Mouse (Mus musculus): Measurements from ENCODE around the gene Fgf14. TPM values are rescaled to one million over a fixed set of nuclear protein-coding genes. Genes with fewer than 3 reads are reported as not detected.
"Not testable (repeated sequence)": the region's sequence is repeated elsewhere in the genome, so short reads cannot be mapped to it uniquely, and the experiment has no call there.

The Fgf14 gene
- total RNA-seq, 2 experiments from 2014 or later, result not detected

DNA sequence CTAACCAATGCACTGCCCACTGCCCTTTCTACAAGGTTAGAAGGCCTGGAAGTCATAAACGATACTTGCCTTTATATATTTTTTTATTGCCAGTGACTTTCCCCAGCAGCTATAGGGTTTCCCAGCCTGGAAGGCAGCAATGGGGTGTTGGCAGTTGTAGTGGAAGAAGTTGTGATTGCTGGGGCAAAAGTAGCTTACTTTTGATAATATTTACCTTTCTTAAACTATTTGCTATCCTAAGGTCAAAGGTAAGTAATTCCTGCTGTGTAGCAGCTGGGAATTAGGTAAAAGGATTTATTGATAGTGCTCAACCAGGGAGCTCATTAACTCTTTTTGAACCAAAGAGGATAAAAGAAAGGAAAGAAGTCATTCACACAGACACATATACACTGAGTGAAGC, 164.9 kb downstream of the Fgf14 start:
- ATAC-seq (replicated peaks; ENCODE audit: low FRiP score, low TSS enrichment, poor library complexity, severe bottlenecking), result no peak

DNA sequence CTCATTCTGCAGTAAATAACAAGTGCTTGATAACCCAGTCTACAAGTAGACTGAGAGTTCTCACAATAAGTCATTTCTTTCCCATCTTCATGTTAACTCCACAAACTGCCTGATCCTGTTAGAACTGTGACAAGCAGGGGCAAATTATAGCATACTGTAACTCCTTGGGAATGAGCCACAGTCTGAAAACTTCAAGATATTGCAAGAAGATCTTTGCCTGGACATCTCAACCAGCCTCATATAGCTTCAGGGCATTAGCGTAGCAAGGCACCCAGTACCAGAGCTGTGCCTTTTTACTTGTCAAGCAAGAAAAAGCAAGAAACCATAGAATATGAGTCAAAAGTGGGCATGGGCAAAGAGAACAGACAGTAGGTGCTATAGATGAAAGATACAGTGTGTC, 188.0 kb downstream of the Fgf14 start:
- ATAC-seq (replicated peaks; ENCODE audit: low FRiP score, low TSS enrichment, poor library complexity, severe bottlenecking), result no peak

DNA sequence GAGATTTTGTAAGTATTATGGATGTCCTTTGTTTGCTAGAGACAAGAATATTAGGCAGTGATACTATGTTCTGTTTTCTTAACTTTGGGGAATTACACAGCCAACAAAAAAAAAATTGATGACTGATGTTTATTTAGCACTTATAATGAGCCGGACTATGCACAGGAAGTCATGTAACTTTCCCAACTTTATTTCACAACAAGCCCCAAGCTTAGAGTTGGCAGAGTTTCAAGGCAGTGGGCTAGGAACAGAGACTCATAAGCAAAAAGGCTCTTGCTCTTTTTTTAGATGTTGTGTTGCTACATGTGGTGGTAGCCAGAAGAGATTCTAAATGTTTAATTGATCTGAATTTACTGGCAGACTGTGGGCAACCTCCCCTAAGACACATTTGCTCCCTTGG, 191.7 kb downstream of the Fgf14 start:
- no peak for ATAC-seq (replicated peaks; ENCODE audit: low FRiP score, low TSS enrichment, poor library complexity, severe bottlenecking)

DNA sequence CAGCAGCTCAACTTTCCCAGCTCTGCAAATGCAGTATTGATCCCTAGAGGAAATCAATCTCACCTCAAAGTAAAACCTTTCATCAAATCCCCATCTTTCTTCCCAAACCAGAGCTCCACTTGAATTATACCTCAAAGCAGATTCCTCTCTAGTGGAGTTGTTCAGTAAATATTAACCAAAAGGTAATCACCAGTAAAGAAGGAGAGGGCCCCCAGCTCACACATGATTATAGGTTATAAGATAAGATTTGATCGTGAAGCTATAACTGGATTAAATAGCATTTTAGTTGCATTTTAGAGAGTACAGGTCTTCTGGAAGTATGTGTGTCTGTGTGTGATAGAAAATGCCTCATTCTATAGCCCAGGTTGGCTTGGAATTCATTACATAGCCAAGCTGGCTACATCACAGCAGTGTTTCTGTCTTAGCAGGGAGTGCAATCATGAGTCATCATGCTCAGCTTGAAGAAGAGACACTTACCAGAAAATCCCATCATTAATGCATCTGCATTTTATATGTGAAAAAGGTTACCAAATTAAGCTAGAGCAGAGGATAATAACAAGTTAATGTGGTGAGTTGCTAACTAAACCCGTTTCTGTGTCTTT, 202.8 kb downstream of the Fgf14 start:
- no peak for ATAC-seq (replicated peaks; ENCODE audit: low FRiP score, low TSS enrichment, poor library complexity, severe bottlenecking)

DNA sequence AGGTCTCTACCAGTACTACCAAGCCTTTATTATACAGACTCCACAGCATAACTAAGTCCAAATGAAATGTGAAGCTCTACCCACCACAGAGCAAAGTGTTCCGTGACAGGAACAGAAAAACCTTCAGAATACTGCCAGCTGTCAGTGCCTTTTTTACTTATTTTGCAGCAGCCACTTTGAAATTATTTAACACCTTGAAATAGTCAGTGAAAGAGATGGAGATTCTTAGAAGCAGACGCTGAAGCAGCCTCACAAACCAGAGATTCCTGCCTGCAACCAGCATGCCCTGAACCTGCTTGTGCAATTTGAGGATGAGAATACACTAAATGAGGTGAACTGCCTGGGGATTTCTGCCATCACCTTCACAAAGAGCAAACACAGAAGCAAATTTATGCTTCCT, 206.0 kb downstream of the Fgf14 start:
- ATAC-seq (replicated peaks; ENCODE audit: low FRiP score, low TSS enrichment, poor library complexity, severe bottlenecking), result no peak

DNA sequence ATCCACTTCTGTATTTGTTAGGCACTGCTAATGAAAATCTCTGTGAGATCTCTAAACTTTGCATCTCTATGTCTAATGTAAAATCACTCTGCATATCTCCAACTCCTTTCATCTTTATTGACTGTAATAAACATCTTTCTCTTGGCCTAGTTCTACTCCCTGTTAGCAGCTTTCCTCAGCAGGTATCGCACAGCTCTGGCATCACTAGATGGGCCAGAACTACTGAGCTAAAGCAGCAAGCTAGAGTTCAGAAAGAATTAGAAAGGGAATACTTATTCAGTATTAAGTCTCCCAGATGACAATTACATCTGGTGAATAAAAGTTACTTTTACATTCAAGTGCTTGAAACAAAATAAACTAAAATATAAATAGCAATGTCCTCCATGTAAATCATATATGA, 221.8 kb downstream of the Fgf14 start:
- no peak for ATAC-seq (replicated peaks; ENCODE audit: low FRiP score, low TSS enrichment, poor library complexity, severe bottlenecking)

DNA sequence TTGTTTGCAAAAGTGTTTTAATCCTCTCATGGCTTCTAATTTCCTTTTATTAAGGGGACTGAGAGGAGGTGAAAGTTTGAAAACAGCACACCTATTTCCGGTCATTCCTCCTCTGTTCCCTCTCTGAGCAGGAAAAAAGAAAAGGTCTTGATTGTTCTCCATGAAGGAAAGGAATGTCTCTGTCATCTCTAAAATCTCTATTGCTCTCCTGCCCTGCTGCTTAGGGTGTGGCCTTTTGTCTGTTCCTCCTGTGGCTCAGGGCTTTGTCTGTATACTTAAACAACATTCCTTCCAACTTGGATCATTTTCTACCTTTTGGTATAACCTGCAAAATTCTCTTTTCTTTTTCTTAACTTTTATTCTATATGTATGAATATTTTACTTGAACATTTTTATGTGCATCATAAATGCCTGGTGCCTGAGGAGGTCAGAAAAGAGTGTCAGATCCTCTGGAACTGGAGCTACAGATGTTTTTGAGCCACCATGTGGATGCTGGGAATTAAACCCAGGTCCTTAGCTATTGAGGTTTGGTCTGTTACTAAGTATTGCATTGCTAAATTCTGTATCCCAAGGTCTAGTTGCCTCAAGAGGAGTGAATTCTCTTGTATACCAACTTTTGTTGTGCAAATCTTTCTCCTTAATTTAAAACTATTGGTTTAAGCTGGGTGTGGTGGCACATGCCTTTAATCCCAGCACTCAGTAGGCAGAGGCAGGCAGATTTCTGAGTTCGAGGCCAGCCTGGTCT, 230.7 kb downstream of the Fgf14 start:
- no peak for ATAC-seq (replicated peaks; ENCODE audit: low FRiP score, low TSS enrichment, poor library complexity, severe bottlenecking)

DNA sequence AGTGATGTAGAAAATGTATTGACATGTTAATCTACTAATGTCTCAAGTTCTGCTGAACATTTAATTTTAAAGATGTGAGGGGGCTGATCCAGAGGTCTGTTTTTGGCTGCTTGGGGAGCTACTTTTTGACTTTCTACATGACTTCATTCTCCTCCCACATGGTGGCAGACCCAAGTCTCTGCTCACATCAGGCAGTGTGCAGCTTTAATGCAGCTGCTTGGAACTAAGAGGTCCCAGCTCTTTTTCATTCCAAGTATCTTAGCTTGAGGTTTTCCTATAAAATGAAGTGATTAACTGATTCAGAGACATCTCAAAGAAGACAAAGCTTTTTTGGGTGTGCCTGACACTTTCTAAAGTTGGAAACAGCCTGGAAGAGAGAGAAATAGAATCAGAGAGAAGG, 232.1 kb downstream of the Fgf14 start:
- no peak for ATAC-seq (replicated peaks; ENCODE audit: low FRiP score, low TSS enrichment, poor library complexity, severe bottlenecking)

DNA sequence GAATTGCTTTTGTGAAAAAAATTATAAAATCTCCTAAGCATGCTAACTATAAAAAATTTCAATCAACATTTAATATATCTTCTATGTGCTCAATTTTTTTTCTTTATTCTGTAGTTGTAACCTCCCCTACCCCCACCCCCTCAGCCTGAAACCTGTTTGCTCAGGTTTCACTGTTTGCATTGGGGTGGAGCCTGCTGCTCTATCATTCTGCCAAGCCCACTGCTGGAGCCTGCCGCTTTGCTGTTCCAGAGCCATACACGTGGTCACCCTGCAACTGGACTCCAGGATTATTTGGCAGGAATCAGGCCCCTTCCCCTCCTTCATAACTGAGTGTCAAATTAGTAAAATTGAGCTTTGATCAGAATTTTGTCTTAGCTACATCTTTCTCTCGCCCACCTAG, 237.6 kb downstream of the Fgf14 start:
- ATAC-seq (replicated peaks; ENCODE audit: low FRiP score, low TSS enrichment, poor library complexity, severe bottlenecking), result not testable (repeated sequence)

DNA sequence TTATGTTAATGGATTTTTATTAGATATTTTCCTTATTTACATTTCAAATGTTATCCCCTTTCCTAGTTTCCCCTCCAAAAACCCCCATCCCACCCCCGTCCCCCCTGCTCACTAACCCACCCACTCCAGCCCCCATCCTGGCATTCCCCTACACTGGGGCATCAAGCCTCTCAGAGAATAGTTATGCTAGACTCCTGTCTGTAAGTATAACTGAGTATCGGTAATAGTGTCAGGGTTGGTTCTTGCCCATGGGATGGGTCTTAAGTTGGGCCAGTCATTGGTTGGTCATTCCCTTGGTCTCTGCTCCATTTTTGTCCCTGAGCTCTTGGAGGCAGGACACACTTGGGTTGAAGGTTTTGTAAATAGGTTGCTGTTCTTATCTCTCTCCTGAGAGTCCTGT, 265.0 kb downstream of the Fgf14 start:
- ATAC-seq (replicated peaks; ENCODE audit: low FRiP score, low TSS enrichment, poor library complexity, severe bottlenecking), result no peak

DNA sequence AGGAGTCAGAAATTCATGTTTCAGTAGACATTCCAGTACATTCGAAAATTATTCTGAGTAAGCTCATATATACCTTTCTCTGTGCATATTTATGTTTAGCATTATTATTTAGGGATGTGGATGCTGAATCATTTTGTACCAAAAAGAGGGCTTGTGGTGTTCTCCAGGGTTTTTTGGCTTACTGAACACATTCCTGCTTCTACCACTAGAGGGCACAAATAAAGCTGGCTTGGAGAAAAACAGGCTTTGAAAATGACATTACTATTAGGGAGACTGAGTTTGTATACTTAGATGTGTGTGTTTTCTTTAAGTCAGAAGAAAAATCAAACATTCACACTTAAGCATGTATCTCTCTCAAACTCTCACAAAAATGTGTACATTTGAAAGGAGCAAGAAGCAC, 266.0 kb downstream of the Fgf14 start:
- ATAC-seq (replicated peaks; ENCODE audit: low FRiP score, low TSS enrichment, poor library complexity, severe bottlenecking), result no peak

DNA sequence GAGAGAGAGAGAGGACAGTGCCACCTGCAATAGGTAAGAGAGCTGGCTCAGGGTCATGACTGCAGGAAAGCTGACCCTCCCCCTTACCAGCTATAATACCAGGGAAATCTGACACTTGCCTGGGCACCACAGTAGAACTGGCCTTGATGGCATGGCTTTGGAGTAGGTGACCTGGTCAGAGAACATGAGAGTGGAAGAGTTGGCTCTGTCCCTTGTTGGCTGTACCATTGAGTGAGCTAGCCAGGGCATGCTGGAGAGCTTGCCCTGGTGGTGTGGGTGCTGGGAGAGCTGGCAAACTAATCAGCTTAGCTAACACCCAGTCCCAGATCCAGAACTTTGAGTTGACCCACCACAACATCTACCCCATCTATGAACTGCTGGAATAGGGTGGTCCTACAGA, 348.5 kb downstream of the Fgf14 start:
- no peak for ATAC-seq (replicated peaks; ENCODE audit: low FRiP score, low TSS enrichment, poor library complexity, severe bottlenecking)

DNA sequence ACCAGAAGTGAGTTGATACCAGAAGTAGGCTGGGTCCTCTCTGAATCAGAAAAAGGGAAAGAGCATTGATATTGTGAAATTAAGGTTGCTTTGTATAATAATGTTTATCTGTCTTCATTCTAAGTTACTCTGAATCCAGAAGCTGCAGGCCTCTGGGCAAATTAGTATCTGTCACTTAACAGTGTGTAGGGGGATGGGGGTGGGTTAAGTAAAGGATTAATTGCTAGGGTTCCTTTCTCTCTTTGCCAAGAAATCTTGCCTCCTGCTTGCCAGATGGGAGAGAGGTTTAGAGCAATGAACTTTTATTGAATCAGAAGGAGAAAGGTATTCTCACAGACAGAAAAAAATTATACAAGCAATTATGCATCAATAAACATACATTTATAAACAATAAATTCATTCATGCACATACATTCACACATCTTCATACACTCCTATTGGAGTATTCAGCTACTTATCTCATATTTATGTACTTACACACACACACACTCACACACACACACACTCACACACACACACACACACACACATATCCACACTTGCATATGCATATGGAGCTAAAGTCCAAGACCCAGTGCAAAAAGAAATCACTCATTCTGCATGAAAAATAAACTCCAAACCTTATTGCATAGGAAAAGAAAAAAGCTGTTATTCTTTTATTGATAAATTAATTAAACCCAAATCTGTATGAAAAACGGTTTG, 357.8 kb downstream of the Fgf14 start:
- ATAC-seq (replicated peaks; ENCODE audit: low FRiP score, low TSS enrichment, poor library complexity, severe bottlenecking), result no peak

DNA sequence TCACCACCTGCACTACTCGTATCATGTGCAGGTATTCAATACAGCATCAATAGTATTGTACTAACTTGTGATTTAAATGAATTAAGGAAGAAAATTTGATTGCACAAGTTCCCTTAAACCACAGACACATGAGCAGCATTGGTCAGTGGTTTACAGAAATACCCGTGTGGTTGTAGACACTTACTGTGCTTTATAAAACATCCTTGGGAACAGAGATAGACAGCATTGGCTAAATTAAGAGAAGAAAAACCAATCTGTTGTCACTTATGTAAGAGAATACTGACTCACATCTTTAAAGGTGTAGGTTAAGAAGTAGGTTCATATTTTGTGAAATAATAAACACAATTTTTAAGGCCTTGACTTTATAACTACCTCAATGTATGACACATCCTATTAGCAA, 361.4 kb downstream of the Fgf14 start:
- ATAC-seq (replicated peaks; ENCODE audit: low FRiP score, low TSS enrichment, poor library complexity, severe bottlenecking), result no peak

DNA sequence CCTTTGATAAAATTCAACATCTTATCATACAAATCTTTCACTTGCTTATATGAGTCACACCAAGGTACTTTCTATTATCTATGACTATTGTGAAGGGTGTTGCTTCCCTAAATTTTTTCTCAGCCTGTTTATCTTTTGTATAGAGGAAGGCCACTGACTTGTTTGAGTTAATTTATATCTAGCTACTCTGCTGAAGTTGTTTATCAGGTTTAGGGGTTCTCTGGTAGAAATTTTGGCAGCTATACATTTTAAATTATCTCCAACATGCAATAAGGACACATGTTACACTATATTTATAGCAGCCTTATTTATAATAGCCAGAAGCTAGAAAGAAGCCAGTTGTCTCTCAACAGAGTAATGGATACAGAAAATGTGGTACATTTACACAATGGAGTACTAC, 389.9 kb downstream of the Fgf14 start:
- no peak for ATAC-seq (replicated peaks; ENCODE audit: low FRiP score, low TSS enrichment, poor library complexity, severe bottlenecking)

DNA sequence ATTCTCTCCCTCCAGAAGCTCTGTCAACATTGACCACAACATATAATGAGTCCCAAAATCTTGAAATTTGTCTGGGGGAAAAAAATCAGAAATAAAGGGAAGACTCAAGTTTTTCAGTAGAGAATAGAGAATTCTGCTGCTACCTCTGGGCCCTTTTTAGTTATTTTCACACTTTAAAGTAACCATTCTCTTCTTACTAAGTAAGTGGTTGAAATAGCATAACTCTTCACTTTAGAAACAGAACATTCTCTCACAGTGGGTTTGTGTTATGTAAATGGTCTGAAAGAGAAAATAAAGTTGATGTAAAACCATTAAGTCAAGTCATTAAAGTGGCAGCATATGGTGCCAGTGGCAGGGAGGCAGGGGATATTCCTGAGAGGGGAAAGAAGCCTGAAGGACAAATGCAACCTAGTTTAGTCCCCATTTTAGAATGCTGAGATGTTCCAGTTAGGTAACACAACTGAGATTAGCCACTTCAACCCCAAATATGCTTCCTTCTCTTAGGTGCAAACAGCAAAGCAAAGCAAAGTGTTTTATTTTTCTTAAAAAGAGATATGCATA, 398.5 kb downstream of the Fgf14 start:
- no peak for ATAC-seq (replicated peaks; ENCODE audit: low FRiP score, low TSS enrichment, poor library complexity, severe bottlenecking)

DNA sequence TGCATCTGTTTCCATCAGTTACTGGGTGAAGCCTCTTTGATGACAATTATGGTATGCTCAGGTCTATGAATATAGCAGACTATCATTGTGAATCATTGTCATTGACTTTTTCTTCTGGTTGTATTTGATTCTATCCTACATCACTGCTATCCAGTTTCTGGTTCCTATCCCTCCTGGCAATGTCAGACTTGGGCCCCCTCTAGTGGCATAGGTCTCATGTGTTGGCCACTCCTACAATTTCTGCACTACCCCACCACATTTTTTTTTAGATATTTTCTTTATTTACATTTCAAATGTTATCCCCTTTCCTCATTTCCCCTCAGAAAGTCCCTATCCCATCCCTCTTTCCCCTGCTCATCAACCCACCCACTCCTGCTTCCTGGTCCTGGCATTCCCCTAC, 409.9 kb downstream of the Fgf14 start:
- no peak for ATAC-seq (replicated peaks; ENCODE audit: low FRiP score, low TSS enrichment, poor library complexity, severe bottlenecking)

DNA sequence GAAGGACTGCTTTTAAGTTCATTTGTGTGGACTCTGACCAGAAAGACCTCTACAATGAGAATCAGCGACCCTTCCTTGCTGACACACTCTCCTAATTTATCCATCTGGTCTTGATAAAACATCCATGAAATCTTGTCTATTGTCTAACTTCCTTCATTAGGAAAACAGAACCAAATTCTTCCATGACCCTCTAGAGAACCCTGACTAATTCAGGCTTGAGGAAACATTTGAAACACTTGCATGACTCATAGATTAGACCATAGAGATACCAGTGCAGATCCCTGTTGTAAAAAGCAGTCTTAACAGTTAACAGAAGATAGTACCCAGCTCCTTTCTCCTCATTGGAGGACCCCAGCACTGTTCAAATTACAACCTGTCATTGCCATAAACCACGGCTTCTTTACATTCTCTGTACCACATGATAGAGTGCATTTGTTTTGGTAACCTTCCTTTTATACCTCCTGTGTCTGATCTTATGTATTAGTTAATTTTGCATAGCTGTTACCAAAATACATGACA, 412.3 kb downstream of the Fgf14 start:
- ATAC-seq (replicated peaks; ENCODE audit: low FRiP score, low TSS enrichment, poor library complexity, severe bottlenecking), result no peak

DNA sequence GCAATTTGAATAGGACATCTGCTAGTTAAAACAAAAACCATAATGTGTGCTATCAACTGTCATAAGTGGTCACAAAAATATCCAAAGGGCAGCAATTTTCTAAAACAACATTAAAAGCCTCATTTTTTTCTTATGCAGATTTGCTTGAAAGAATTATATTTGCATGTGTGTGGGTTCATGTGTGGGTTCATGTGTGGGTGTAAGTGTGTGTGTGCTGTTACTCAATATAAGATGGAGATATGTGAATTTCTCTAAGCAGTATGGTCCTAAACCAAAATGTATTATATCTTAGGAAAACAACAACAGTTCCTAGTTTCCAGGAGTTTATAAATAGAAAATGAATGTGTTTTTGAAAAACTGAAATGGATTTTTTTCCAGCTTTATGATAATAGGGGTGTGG, 413.7 kb downstream of the Fgf14 start:
- no peak for ATAC-seq (replicated peaks; ENCODE audit: low FRiP score, low TSS enrichment, poor library complexity, severe bottlenecking)

DNA sequence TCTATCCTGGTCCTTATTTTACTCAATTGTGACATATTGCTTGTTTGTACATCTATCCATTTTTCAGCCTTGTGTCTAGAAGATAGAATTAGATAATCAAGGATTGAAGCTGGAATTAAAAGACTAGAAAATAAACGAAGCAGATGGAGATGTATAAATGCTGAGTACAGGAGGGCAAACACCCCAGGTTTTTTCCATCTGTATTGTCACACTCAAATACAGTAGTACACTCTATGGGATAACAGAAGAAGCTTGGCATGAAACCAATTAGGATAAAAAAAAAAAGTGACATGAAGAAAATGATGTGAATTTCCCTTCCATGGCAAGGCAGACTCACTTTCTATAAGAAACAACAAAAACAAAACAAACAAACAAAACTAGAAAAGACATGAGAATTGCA, 429.4 kb downstream of the Fgf14 start:
- ATAC-seq (replicated peaks; ENCODE audit: low FRiP score, low TSS enrichment, poor library complexity, severe bottlenecking), result no peak
